Mouse (Mus musculus) forebrain, embryonic 11.5 days (tissue): Measurements from ENCODE around the gene Tbc1d19. TPM values are rescaled to one million over a fixed set of nuclear protein-coding genes. Genes with fewer than 3 reads are reported as not detected.

Experiments used
- ATAC-seq: fragments of 200-750 bp; cut with Nextera tagmentation; replicated peaks from 2 replicates; pipeline ENCODE4 v1.8.0; 2017; ENCODE audit warnings: moderate TSS enrichment; ENCODE audit not compliant: low FRiP score
- DNase-seq: peaks from one replicate; pipeline ENCODE4 v3.0.0-alpha.2; 2017; ENCODE audit warnings: low spot score
- H3K27ac ChIP-seq: fragments of 300-500 bp; sonication (generic); 2 replicates; pipeline ENCODE4 v1.5.1; 2014; ENCODE audit warnings: low read depth, low read length
- H3K27me3 ChIP-seq: fragments of 300-500 bp; sonication (generic); 2 replicates; pipeline ENCODE4 v1.6.1; 2014; ENCODE audit warnings: mild to moderate bottlenecking, low read length, mixed read lengths; ENCODE audit not compliant: control insufficient read depth, insufficient read depth
- H3K36me3 ChIP-seq: fragments of 300-500 bp; sonication (generic); 2 replicates; pipeline ENCODE4 v1.6.1; 2014; ENCODE audit warnings: mild to moderate bottlenecking, low read length, moderate library complexity, mixed read lengths; ENCODE audit not compliant: control insufficient read depth, insufficient read depth
- H3K4me1 ChIP-seq: fragments of 300-500 bp; sonication (generic); replicated peaks from 2 replicates; pipeline ENCODE4 v1.6.1; 2014; ENCODE audit warnings: low read length, mixed read lengths; ENCODE audit not compliant: control insufficient read depth, insufficient read depth
- H3K4me2 ChIP-seq: fragments of 300-500 bp; sonication (generic); 2 replicates; pipeline ENCODE4 v1.6.1; 2014; ENCODE audit warnings: low read depth, mild to moderate bottlenecking, low read length, moderate library complexity, mixed read lengths; ENCODE audit not compliant: severe bottlenecking
- H3K4me3 ChIP-seq: fragments of 300-500 bp; sonication (generic); 2 replicates; pipeline ENCODE4 v1.5.1; 2014; ENCODE audit warnings: low read depth, low read length
- H3K9ac ChIP-seq: fragments of 300-500 bp; sonication (generic); 2 replicates; pipeline ENCODE4 v1.6.1; 2014; ENCODE audit warnings: low read length
- H3K9me3 ChIP-seq: fragments of 300-500 bp; sonication (generic); 2 replicates; pipeline ENCODE4 v1.6.1; 2016; ENCODE audit warnings: low read length, mixed read lengths; ENCODE audit not compliant: control insufficient read depth
- WGBS: fragments of 180-500 bp; shearing (Covaris S2); extraction: QIAGEN DNeasy Blood & Tissue Kit; methylation state at CpG from one replicate; pipeline ENCODE4 v1.1.7; 2014; 5-methylcytosine and 5-hydroxymethylcytosine counted together
- polyA plus RNA-seq: library from polyadenylated mRNA; unstranded; fragments of >200 nt; fragmentation: Nextera tagmentation; extraction: Ambion mirVana; gene quantifications from 2 replicates; pipeline ENCODE4 v1.2.1, GENCODE M21; 2014

The Tbc1d19 gene
- polyA plus RNA-seq, 1 experiment from 2014 or later, result 63.5 TPM

- Histone ChIP-seq H3K9ac (no peak overlapping the region), H3K36me3 (no peaks in the 10 kb centered on the region), H3K4me3 (no peak overlapping the region), H3K9me3 (no peaks in the 10 kb centered on the region), H3K4me1 (0 out of 2 replicates have a peak, but pooled peaks cover 4% of the 10 kb centered on the region), H3K4me2 (no peak overlapping the region), H3K27ac (no peak overlapping the region), H3K27me3 (no peaks in the 10 kb centered on the region)
- ATAC-seq (no peak), DNase-seq (no peak)
- WGBS, result 88% methylated on average over 11 of the region's 11 CpGs
Observed at GRCm38 (mm10) chr5:53926301-53926855, 117.0 kb downstream of the Tbc1d19 start.

GRCm38 (mm10) chr5:53927886-53928285, 118.5 kb downstream of the Tbc1d19 start:
- Histone ChIP-seq H3K9me3 (no peaks in the 10 kb centered on the region), H3K4me1 (no peaks in the 10 kb centered on the region), H3K9ac (no peak overlapping the region), H3K27me3 (no peaks in the 10 kb centered on the region), H3K36me3 (no peaks in the 10 kb centered on the region), H3K27ac (no peak overlapping the region), H3K4me2 (no peak overlapping the region), H3K4me3 (no peak overlapping the region)
- 87% methylated on average over 7 of the region's 7 CpGs for WGBS
- DNase-seq (no peak), ATAC-seq (no peak)

- H3K4me2 ChIP-seq, result no peak overlapping the region
- H3K9ac ChIP-seq, result no peak overlapping the region
- H3K27ac ChIP-seq, result no peak overlapping the region
- DNase-seq (no peak), ATAC-seq (no peak)
- H3K4me1 ChIP-seq, result no peaks in the 10 kb centered on the region
- no peaks in the 10 kb centered on the region for H3K27me3 ChIP-seq
- WGBS, result 76% methylated on average over 4 of the region's 4 CpGs
- H3K36me3 ChIP-seq, result no peaks in the 10 kb centered on the region
- no peaks in the 10 kb centered on the region for H3K9me3 ChIP-seq
- no peak overlapping the region for H3K4me3 ChIP-seq
Observed at GRCm38 (mm10) chr5:53928537-53928936, 119.1 kb downstream of the Tbc1d19 start.

GRCm38 (mm10) chr5:53929205-53929614, 119.8 kb downstream of the Tbc1d19 start:
- no peaks in the 10 kb centered on the region for H3K36me3 ChIP-seq
- H3K27me3 ChIP-seq, result no peaks in the 10 kb centered on the region
- no peaks in the 10 kb centered on the region for H3K9me3 ChIP-seq
- no peak overlapping the region for H3K4me2 ChIP-seq
- no peak overlapping the region for H3K27ac ChIP-seq
- H3K9ac ChIP-seq, result no peak overlapping the region
- WGBS, result 83% methylated on average over 10 of the region's 10 CpGs
- ATAC-seq, result no peak
- no peak for DNase-seq
- H3K4me3 ChIP-seq, result no peak overlapping the region
- H3K4me1 ChIP-seq, result no peaks in the 10 kb centered on the region

GRCm38 (mm10) chr5:53929814-53930213, 120.4 kb downstream of the Tbc1d19 start:
- Histone ChIP-seq H3K36me3 (no peaks in the 10 kb centered on the region), H3K4me2 (no peak overlapping the region), H3K9me3 (no peaks in the 10 kb centered on the region), H3K27me3 (no peaks in the 10 kb centered on the region), H3K9ac (no peak overlapping the region), H3K27ac (no peak overlapping the region), H3K4me1 (no peaks in the 10 kb centered on the region), H3K4me3 (no peak overlapping the region)
- WGBS, result 91% methylated on average over 6 of the region's 6 CpGs
- ATAC-seq, result no peak
- no peak for DNase-seq

GRCm38 (mm10) chr5:53931011-53931410, 121.6 kb downstream of the Tbc1d19 start:
- H3K4me2 ChIP-seq, result no peak overlapping the region
- H3K27ac ChIP-seq, result no peak overlapping the region
- no peaks in the 10 kb centered on the region for H3K36me3 ChIP-seq
- DNase-seq (no peak), ATAC-seq (no peak)
- H3K9ac ChIP-seq, result no peak overlapping the region
- 80% methylated on average over 5 of the region's 5 CpGs for WGBS
- no peak overlapping the region for H3K4me3 ChIP-seq
- H3K27me3 ChIP-seq, result no peaks in the 10 kb centered on the region
- no peaks in the 10 kb centered on the region for H3K4me1 ChIP-seq
- H3K9me3 ChIP-seq, result no peaks in the 10 kb centered on the region

- no peak overlapping the region for H3K9ac ChIP-seq
- DNase-seq, result no peak
- ATAC-seq, result no peak
- no peaks in the 10 kb centered on the region for H3K27me3 ChIP-seq
- H3K27ac ChIP-seq, result no peak overlapping the region
- H3K4me1 ChIP-seq, result no peaks in the 10 kb centered on the region
- H3K4me3 ChIP-seq, result no peak overlapping the region
- H3K36me3 ChIP-seq, result no peaks in the 10 kb centered on the region
- WGBS, result 91% methylated on average over 7 of the region's 7 CpGs
- no peaks in the 10 kb centered on the region for H3K9me3 ChIP-seq
- H3K4me2 ChIP-seq, result no peak overlapping the region
Observed at GRCm38 (mm10) chr5:53933628-53934027, 124.2 kb downstream of the Tbc1d19 start.

- 90% methylated on average over 2 of the region's 2 CpGs for WGBS
- Histone ChIP-seq H3K4me2 (no peak overlapping the region), H3K36me3 (no peaks in the 10 kb centered on the region), H3K27ac (no peak overlapping the region), H3K4me1 (no peaks in the 10 kb centered on the region), H3K9me3 (no peaks in the 10 kb centered on the region), H3K4me3 (no peak overlapping the region), H3K27me3 (no peaks in the 10 kb centered on the region), H3K9ac (no peak overlapping the region)
- DNase-seq (no peak), ATAC-seq (no peak)
Observed at GRCm38 (mm10) chr5:53934040-53934439, 124.6 kb downstream of the Tbc1d19 start.

GRCm38 (mm10) chr5:53934826-53935225, 125.4 kb downstream of the Tbc1d19 start:
- Histone ChIP-seq H3K27me3 (no peaks in the 10 kb centered on the region), H3K9ac (no peak overlapping the region), H3K36me3 (no peaks in the 10 kb centered on the region), H3K27ac (no peak overlapping the region), H3K4me1 (no peaks in the 10 kb centered on the region), H3K9me3 (no peaks in the 10 kb centered on the region), H3K4me2 (no peak overlapping the region), H3K4me3 (no peak overlapping the region)
- 96% methylated on average over 1 of the region's 1 CpGs for WGBS
- DNase-seq (no peak), ATAC-seq (no peak)
